Mouse (Mus musculus) gastrocnemius, postnatal 10 days (tissue): Measurements from ENCODE around the gene Ube2n. TPM values are rescaled to one million over a fixed set of nuclear protein-coding genes. Genes with fewer than 3 reads are reported as not detected.

Experiments used
- DNase-seq: peaks from one replicate; pipeline ENCODE4 v3.0.0; 2021; ENCODE audit warnings: mixed read lengths
- microRNA-seq, 2 experiments: library from miRNA; unstranded; fragments of <30 nt; microRNA quantifications; one replicate each; pipeline ENCODE4 v1.2.0; 2021
- total RNA-seq, 2 experiments: library from RNA; stranded (reverse); gene quantifications; 2 replicates each; pipeline ENCODE4 v1.2.3; 2021

Gene Ube2n
- total RNA-seq, 2 experiments from 2014 or later: 111 to 139 TPM

DNA sequence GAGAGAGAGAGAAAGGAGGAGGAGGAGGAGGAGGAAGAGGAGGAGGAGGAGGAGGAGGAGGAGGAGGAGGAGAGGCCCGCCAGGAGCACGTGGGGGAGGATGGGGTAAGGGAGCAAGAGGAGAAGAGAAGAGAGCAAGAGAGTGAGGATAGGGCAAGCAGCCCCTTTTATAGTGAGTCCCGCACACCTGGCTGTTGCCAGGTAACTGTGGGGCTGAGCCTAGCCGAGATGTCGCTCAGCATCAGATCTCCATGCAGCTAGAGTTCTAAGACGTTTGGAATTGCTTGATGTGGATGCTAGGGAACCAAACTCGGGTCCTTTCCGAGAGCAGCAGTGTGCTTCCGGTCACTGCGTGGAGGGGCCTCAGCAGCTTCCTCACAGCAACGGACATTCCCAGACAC is 79.5 kb downstream of the Ube2n start:
- no peak for DNase-seq

Small RNA genes within 50 kb of the gene (microRNA-seq; reads per million reads assigned to microRNA genes)
- 4.5 to 5.1 reads per million in 2 experiments for gene Mir3058

Other genes starting within 250 kb of the Ube2n start
- 10 to 100 TPM; 12.1 to 14.3 TPM for gene Cradd, start 191.0 kb upstream of the Ube2n start, total RNA-seq
- 10 to 100 TPM; 13.9 to 21.3 TPM for gene Socs2, start 98.0 kb upstream of the Ube2n start, total RNA-seq
- gene Mrpl42, start 13.2 kb upstream of the Ube2n start, total RNA-seq: 100 to 1,000 TPM; 222 to 273 TPM
- gene Nudt4, start 49.0 kb downstream of the Ube2n start, total RNA-seq: 100 to 1,000 TPM; 212 to 218 TPM
- gene Anapc15-ps, start 158.3 kb downstream of the Ube2n start, total RNA-seq: not detected